Mouse (Mus musculus) frontal cortex, adult (tissue): ENCODE data around the gene Klf1.
A peak's percentile ranks its signal among the peaks of the same experiment; 100 is the strongest.

Source experiments
- ATAC-seq: cut with Nextera tagmentation; 2 replicates; pipeline ENCODE4 v1.9.2; 2017; ENCODE audit warnings: mild to moderate bottlenecking, moderate library complexity, mixed read lengths; ENCODE audit not compliant: low TSS enrichment

The Klf1 gene

DNA sequence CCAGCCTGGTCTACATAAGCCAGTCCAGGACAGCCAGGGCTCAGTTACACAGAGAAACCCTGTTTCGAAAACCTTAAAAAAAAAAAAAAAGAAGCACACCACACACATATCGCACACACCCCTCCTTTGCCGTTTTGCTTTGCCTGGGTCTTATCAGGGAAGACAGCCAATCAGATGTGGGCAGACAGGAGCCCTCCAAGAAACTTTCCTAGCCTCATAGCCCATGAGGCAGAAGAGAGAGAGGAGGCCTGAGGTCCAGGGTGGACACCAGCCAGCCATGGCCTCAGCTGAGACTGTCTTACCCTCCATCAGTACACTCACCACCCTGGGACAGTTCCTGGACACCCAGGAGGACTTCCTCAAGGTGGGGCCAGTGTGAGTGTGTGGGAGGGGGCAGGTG is at the start of gene Klf1:
Gene Klf1 (plus strand): TSS at position 177 of the 400 bp plus-strand sequence.
- ATAC-seq = no peak

DNA sequence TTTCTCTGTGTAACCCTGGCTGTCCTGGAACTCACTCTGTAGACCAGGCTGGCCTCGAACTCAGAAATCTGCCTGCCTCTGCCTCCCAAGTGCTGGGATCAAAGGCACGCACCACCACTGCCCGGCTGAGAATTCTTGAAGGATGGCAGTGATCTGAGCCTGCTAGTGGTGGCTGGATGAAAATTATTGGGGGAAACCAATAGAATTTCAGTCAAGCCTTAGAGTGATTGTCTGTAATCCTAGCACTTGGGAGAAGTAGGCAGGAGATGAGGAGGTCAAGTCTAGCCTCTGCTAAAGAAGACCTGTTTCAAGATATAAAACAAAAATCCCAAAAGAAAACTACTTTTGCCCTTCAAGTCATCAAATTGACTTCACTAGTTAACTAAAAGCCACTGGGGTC is 45.3 kb upstream of the Klf1 start:
- 0 out of 2 replicates have a peak, but pooled peaks have one; percentile 4 for ATAC-seq

DNA sequence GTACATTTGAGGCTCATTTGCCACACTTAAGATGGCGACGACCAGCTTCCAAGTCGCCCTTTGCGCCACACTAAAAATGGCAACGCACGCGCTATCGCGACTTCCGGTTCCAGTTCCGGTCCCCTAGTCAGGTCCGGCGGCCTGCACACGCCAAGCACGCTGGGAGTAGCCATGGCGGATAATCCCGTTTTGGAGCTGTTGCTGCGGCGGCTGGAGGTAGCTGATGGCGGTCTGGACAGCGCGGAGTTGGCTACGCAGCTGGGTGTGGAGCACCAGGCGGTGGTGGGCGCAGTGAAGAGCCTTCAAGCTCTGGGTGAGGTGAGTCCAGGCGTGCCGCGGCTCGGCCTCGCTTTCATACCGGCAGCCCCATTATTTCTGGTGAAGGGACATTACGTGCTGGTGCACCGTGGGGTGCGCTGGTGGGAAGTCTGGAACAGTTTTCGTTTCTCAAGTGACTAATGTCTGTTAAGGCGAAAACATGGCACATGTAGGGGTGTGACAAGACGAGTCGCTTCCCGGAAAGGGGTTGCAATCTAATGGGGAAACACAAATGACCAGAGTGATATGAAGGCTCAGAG is 44.8 kb upstream of the Klf1 start, which contains the start of gene Farsa:
Gene Farsa (plus strand): TSS at position 126 of the 578 bp plus-strand sequence.
- ATAC-seq = peak; percentile 98

- ATAC-seq = 0 out of 2 replicates have a peak, but pooled peaks have one; percentile 22
Measured at GRCm38 (mm10) chr8:84871376-84872308, 30.1 kb upstream of the Klf1 start, which contains the start of gene Syce2. Gene Syce2 (plus strand): TSS chr8:84872111.

DNA sequence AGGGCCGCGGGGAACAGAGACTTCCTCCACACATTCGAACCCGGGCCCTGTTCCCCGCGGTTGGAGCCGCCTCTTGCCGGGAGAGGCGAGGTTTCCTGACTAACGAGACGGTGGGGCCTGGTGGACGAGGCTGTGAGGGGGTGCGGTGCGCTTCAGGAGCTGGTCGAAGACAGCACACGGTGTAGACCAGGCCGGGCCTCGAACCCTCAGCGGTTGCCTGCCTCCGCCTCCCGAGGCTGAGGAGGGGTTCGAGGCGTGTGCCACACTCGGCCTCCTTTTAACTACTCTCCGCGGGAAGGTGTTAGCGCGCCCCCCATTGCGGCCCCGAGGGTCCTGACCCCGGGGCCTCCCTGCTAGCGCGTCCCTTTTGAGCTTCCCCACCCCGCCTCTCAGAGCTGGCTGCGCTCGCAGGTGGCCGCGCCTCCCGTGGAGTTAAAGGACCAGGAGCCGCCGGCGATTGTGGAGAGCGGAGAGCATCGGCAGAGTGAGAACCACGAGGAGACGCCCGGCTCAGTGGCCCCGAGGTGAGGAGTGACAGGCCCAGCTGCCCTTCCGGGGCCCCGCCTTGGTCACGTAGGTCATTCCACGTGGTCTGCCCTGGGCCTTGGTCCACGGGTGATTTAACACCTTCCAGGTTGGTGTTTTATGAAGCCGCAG is 29.3 kb upstream of the Klf1 start:
- no peak for ATAC-seq

DNA sequence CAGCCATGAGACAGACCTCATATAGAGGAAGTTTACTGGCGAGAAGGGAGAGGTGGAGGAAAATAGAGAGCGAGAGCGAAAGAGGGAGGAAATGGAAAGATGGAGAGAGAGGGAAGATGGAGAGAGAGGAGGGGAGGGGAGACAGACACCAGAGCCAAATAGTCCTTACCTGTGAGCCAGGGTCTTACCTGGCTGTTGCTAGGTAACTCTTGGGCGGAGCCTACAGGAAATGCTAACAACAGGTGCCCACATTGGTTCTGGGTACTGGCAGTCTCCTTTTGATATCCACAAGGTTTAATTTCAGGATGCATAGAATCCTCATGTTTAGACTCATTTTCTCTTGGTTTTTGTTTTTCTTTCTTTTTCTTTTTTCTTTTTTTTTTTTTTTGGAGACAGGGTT is 28.7 kb upstream of the Klf1 start:
- ATAC-seq = no peak

DNA sequence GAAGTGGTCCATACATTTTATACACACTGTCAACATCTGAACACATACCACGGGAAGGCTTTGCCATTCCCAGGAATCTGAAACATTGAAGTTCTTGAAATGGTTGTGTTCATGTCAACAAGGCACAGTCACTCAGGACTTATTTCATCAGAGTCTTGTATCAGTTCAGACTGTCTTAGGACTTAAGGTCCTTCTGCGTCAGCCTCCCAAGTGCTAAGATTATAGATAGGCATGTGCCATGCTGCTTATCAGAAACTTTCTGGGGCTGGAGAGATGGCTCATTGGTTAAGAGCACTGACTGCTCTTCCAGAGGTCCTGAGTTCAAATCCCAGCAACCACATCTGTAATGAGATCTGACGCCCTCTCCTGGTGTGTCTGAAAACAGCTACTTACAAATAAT is 27.4 kb upstream of the Klf1 start:
- no peak for ATAC-seq

DNA sequence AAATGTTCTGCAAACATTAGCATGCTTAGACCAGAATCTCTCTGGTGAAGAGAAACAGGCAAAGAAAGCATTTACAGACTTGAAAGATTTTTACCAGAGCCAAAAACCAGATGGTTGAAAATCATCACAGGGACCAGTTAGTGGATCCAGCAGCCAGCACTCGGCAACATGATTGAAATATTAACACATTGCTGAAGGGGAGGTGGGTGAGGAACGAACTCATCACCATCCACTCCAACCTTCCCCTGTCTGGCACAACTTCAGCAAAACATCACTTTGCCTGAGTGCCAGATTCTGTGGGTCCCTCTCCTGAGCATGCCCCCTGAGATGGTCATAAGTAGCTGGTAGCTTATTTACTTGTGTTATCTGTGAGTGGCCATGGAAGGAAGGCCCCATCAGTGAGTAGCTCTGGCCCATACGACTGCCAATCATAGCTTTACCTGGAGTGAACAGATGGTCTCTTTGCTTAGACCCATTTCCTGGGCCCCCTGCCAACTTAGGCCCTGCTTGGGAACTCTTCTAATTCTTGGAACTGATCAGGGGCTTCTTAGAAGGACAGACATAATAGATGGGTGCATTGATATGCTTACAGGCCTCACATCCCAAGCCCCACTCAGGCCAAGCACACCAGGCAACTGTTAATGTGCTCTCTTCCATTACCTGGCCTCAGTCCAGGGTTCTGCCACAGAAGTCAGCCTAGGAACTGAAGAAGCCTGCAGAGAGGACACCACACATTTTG is 24.3 kb upstream of the Klf1 start:
- ATAC-seq = no peak

GRCm38 (mm10) chr8:84878915-84879314 is 22.8 kb upstream of the Klf1 start:
- no peak for ATAC-seq

- no peak for ATAC-seq
Measured at GRCm38 (mm10) chr8:84884728-84885127, 17.0 kb upstream of the Klf1 start.

- no peak for ATAC-seq
Measured at GRCm38 (mm10) chr8:84888280-84888679, 13.4 kb upstream of the Klf1 start.

- no peak for ATAC-seq
Measured at GRCm38 (mm10) chr8:84889141-84889540, 12.6 kb upstream of the Klf1 start.

GRCm38 (mm10) chr8:84892993-84893708 is 8.6 kb upstream of the Klf1 start:
- ATAC-seq = no peak

DNA sequence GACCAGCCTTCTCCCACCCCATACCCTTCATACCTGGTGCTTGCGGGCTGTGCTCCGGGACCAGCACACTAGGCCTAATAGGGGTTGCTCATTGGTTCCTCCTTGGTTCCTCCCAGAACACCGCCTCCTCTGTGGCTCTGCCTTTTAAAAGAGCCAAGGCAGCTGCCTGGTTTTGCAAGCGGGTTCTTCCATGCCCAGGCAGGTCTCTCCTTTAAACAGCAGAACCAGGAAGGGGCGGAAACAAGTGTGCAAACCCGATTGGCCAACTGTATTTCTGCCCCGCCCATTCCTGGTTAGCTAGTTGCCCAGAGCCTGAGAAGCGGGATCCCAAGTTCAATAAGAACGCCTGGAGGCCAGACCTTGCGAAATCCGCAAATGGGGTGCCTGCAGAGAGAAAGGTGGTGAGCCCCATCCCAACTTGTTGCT is 8.0 kb upstream of the Klf1 start, which contains the start of gene Gcdh:
Gene Gcdh (minus strand): TSS at position 213 of the 426 bp plus-strand sequence.
- ATAC-seq = peak; percentile 100

GRCm38 (mm10) chr8:84895963-84896362 is 5.8 kb upstream of the Klf1 start:
- no peak for ATAC-seq

GRCm38 (mm10) chr8:84901071-84901470 is 657 bp upstream of the Klf1 start:
- no peak for ATAC-seq

DNA sequence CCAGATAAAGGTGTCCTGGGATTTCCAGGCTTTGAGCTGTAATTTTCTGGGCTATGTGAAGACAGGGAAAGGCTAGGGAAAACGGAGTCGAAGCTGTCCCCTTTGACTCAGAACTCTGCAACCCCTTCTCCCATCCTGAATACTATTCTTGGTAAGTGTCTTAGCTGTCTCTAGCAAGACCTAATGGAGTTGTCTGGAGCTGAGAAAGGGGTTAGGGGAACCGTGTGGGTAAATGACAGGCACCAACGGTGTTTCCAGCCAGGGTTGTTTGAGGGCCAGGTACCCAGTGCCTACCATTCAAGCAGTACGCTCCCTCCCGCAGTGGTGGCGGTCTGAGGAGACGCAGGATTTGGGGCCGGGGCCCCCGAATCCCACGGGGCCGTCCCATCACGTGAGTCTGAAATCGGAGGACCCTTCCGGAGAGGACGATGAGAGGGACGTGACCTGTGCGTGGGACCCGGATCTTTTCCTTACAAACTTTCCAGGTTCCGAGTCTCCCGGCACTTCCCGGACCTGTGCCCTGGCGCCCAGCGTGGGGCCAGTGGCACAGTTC is 715 bp downstream of the Klf1 start:
- ATAC-seq = no peak

DNA sequence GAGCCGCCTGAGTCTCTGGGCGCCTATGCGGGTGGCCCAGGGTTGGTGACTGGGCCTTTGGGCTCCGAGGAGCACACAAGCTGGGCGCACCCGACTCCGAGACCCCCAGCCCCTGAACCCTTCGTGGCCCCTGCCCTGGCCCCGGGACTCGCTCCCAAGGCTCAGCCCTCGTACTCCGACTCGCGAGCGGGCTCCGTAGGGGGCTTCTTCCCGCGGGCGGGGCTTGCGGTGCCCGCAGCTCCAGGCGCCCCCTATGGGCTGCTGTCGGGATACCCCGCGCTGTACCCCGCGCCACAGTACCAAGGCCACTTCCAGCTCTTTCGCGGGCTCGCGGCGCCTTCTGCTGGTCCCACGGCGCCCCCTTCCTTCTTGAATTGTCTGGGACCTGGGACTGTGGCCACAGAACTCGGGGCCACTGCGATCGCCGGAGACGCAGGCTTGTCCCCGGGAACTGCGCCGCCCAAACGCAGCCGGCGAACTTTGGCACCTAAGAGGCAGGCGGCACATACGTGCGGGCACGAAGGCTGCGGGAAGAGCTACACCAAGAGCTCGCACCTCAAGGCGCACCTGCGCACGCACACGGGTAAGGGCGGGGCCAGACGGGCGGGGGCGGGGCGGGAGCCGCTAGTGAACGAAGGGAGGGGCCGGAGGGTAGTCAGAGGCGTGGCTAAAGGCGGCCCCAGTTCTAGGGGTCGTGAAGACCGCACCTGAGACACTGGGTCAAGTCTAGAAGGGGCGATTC is 1.4 kb downstream of the Klf1 start:
- ATAC-seq = peak; percentile 90

- no peak for ATAC-seq
Measured at GRCm38 (mm10) chr8:84904351-84904750, 2.6 kb downstream of the Klf1 start.

DNA sequence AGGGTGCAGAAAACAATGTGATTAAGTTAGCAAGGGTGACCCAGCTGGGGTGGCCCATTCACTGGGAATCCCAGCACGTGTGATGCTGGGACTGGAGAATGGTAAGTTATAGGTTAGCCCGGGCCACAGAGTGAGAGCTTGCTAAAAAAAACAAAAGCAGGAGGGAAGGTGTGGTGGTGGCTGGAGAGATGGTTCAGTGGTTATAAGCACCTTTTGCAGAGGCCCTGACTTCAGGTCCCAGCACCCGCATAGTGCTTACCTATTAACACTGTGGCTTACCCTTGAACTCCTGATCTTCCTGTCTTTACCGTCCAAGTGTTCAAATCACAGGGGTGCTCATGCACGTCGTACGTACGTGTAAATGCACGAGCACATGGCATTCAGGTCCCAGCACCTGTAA is 5.3 kb downstream of the Klf1 start:
- no peak for ATAC-seq
